27 mouse cellular contexts compared by ENCODE assay signal in genomic region chr6:103498404-103498803, GRCm38 (mm10). TPM values are rescaled to one million over a fixed set of nuclear protein-coding genes. Genes with fewer than 3 reads are reported as not detected.
DNase-seq lines count a peak whose midpoint lies in the region; ATAC-seq lines count a peak whose summit lies in the region.
"Had no signal": no experiment of that assay in that cellular context is flagged by ENCODE, and none has a peak within 500 bp of the region (broad histone marks: within the 10 kb centered on the region; RNA-seq: fewer than 3 reads in every experiment).

No protein-coding gene starts in this region.

- H3K36me3 ChIP-seq in neural tube, embryonic 15.5 days, result no peaks in the 10 kb centered on the region
- H3K36me3 ChIP-seq: heart, embryonic 10.5 days; heart, embryonic 15.5 days; hindbrain, embryonic 13.5 days; limb, embryonic 15.5 days; liver, embryonic 13.5 days; midbrain, embryonic 10.5 days had no signal

- ATAC-seq in neural tube, embryonic 15.5 days (ENCODE audit: low FRiP score), result peak; percentile 35; the same call in 1 of the 2 replicates
- ATAC-seq: forebrain, embryonic 13.5 days; inflammation-experienced regulatory T-cells, adult 6 months had no signal

- H3K27ac ChIP-seq in neural tube, embryonic 15.5 days (replicated peaks), result no peak overlapping the region
- H3K27ac ChIP-seq: forebrain, embryonic 13.5 days; heart, embryonic 10.5 days; heart, embryonic 15.5 days; hindbrain, embryonic 13.5 days; left cerebral cortex, adult 2 months; limb, embryonic 15.5 days; liver, embryonic 13.5 days; midbrain, embryonic 10.5 days had no signal

- no peak overlapping the region for H3K4me2 ChIP-seq in neural tube, embryonic 15.5 days
- H3K4me2 ChIP-seq: forebrain, embryonic 13.5 days; heart, embryonic 15.5 days; hindbrain, embryonic 13.5 days; limb, embryonic 15.5 days; liver, embryonic 13.5 days had no signal

- H3K4me1 ChIP-seq in neural tube, embryonic 15.5 days, result peaks cover 4% of the 10 kb centered on the region; the same call in 1 of the 2 replicates
- H3K4me1 ChIP-seq: forebrain, embryonic 13.5 days; heart, embryonic 10.5 days; heart, embryonic 15.5 days; limb, embryonic 15.5 days; liver, embryonic 13.5 days; midbrain, embryonic 10.5 days had no signal

- WGBS in neural tube, embryonic 15.5 days, result 16% methylated on average over 4 of the region's 4 CpGs

- H3K9ac ChIP-seq in neural tube, embryonic 15.5 days (replicated peaks), result no peak overlapping the region
- H3K9ac ChIP-seq: forebrain, embryonic 13.5 days; heart, embryonic 15.5 days; hindbrain, embryonic 13.5 days; limb, embryonic 15.5 days; liver, embryonic 13.5 days had no signal

- H3K9me3 ChIP-seq in neural tube, embryonic 15.5 days (replicated peaks), result no peaks in the 10 kb centered on the region
- H3K9me3 ChIP-seq: forebrain, embryonic 13.5 days; heart, embryonic 10.5 days; heart, embryonic 15.5 days; hindbrain, embryonic 13.5 days; limb, embryonic 15.5 days; liver, embryonic 13.5 days; midbrain, embryonic 10.5 days had no signal

- DNase-seq in embryo, embryonic 10.5 days (ENCODE audit: low spot score), result peak; percentile 67
- DNase-seq in embryo, embryonic 11.5 days (ENCODE audit: low read depth, low spot score), result peak; percentile 30
- DNase-seq in neural tube, embryonic 10.5 days (ENCODE audit: extremely low spot score, low spot score), result peak; percentile 15
- DNase-seq in thymus, postnatal 25 days, result no peak
- DNase-seq in lung, adult 18-20 months, result no peak
- DNase-seq: adrenal gland, postnatal 25 days; B cell, adult 2 months; cerebellum, adult 11-12 months; cerebellum, postnatal 14 days; gastrocnemius, postnatal 14 days; heart, postnatal 36 days; kidney, adult 11 months; kidney, postnatal 14 days; layer of hippocampus, adult 9-11 months; liver, embryonic 13.5 days; lung, adult 2 months; lung, postnatal 10 days had no signal

- H3K4me3 ChIP-seq in neural tube, embryonic 15.5 days (replicated peaks), result no peak overlapping the region
- H3K4me3 ChIP-seq: forebrain, embryonic 13.5 days; heart, embryonic 10.5 days; heart, embryonic 15.5 days; hindbrain, embryonic 13.5 days; left cerebral cortex, adult 2 months; limb, embryonic 15.5 days; liver, embryonic 13.5 days; midbrain, embryonic 10.5 days; myocyte had no signal

- no peaks in the 10 kb centered on the region for H3K27me3 ChIP-seq in neural tube, embryonic 15.5 days (replicated peaks)
- H3K27me3 ChIP-seq: forebrain, embryonic 13.5 days; heart, embryonic 15.5 days; hindbrain, embryonic 13.5 days; limb, embryonic 15.5 days; liver, embryonic 13.5 days had no signal

RNA-seq across cellular contexts. Expression of gene Chl1, which starts 12.0 kb away (rescaled TPM):
- polyA plus RNA-seq in neural tube, embryonic 15.5 days (2015; fragmentation: Nextera tagmentation; extraction: Ambion mirVana), result 77.0 and 97.9 TPM in 2 replicates
- polyA plus RNA-seq: myocyte had no signal

Comparison
In these comparisons a context has a peak if more than half of its experiments do, and no peak if none do; other contexts are left out.
1. DNase-seq: peak in embryo, embryonic 10.5 days (single experiment), embryo, embryonic 11.5 days (single experiment) and neural tube, embryonic 10.5 days (single experiment); none in thymus, postnatal 25 days (single experiment) and lung, adult 18-20 months (0 of 2).